Mouse (Mus musculus): ENCODE measurements around the gene Hist1h2bf.

DNA sequence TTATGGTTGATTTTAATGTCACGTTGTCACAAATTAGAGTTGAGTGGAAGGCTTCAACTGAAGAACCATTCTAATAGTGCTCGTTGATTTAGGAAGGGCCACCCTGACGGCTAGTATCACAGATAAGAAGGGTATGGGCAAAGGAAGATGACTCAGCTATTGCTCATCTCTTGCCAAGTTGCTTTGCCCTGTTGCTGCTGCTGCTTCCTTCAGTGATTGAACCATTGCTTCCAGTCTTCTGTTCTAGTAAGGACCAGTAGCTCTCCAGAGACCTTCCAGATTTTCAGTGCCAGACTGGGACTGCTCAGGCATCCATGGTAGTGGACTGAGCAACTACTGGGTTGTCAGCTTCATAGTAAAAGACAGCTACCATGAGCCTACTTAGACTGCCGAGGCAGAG lies 35.2 kb upstream of the Hist1h2bf start:
- TF ChIP-seq CTCF (IDR thresholded peaks at IDR 0.05; ENCODE audit: control insufficient read depth, insufficient read depth, insufficient read length) (no peak), FOSL1 (IDR thresholded peaks at IDR 0.05; ENCODE audit: insufficient read depth, low read length, poor library complexity, severe bottlenecking) (peak; percentile 31), MYOD1 (IDR thresholded peaks at IDR 0.05; ENCODE audit: control insufficient read depth, insufficient read length, low read depth) (no peak), USF1 (IDR thresholded peaks at IDR 0.05; ENCODE audit: low read depth) (no peak), MAX (IDR thresholded peaks at IDR 0.05) (no peak), MYOG (IDR thresholded peaks at IDR 0.05; ENCODE audit: control insufficient read depth, extremely low read depth, insufficient read length) (no peak), CEBPB (IDR thresholded peaks at IDR 0.05; ENCODE audit: low read depth) (no peak)
